Mouse (Mus musculus) hindbrain, embryonic 16.5 days (tissue): ENCODE results near the gene Adam10. TPM values are rescaled to one million over a fixed set of nuclear protein-coding genes. Genes with fewer than 3 reads are reported as not detected.
A peak's percentile ranks its signal among the peaks of the same experiment; 100 is the strongest.

Experiments used
- ATAC-seq: fragments of 200-750 bp; cut with Nextera tagmentation; 2 replicates; pipeline ENCODE4 v1.8.0; 2017; ENCODE audit warnings: moderate TSS enrichment, moderate library complexity
- H3K27ac ChIP-seq: fragments of 300-500 bp; sonication (generic); 2 replicates; pipeline ENCODE4 v1.5.1; 2014; ENCODE audit warnings: low read depth, mild to moderate bottlenecking, control low read depth, low read length, moderate library complexity
- H3K27me3 ChIP-seq: fragments of 300-500 bp; sonication (generic); replicated peaks from 2 replicates; pipeline ENCODE4 v1.6.1; 2014; ENCODE audit warnings: low read length; ENCODE audit not compliant: control insufficient read depth, insufficient read depth
- H3K36me3 ChIP-seq: fragments of 300-500 bp; sonication (generic); 2 replicates; pipeline ENCODE4 v1.6.1; 2014; ENCODE audit warnings: mild to moderate bottlenecking, low read length, moderate library complexity, mixed read lengths; ENCODE audit not compliant: control insufficient read depth, insufficient read depth
- H3K4me1 ChIP-seq: fragments of 300-500 bp; sonication (generic); 2 replicates; pipeline ENCODE4 v1.6.1; 2014; ENCODE audit warnings: low read depth, low read length; ENCODE audit not compliant: control insufficient read depth, insufficient read depth
- H3K4me2 ChIP-seq: fragments of 300-500 bp; sonication (generic); 2 replicates; pipeline ENCODE4 v1.6.1; 2014; ENCODE audit warnings: mild to moderate bottlenecking, low read length, control low read depth, moderate library complexity
- H3K4me3 ChIP-seq: fragments of 300-500 bp; sonication (generic); 2 replicates; pipeline ENCODE4 v1.5.1; 2014; ENCODE audit warnings: mild to moderate bottlenecking, low read length, control low read depth, moderate library complexity
- H3K9ac ChIP-seq: fragments of 300-500 bp; sonication (generic); 2 replicates; pipeline ENCODE4 v1.6.1; 2014; ENCODE audit warnings: low read depth, mild to moderate bottlenecking, control low read depth, low read length, moderate library complexity
- H3K9me3 ChIP-seq: fragments of 300-500 bp; sonication (generic); 2 replicates; pipeline ENCODE4 v1.6.1; 2014; ENCODE audit warnings: mild to moderate bottlenecking, low read length, moderate library complexity; ENCODE audit not compliant: control insufficient read depth
- WGBS: fragments of 180-500 bp; shearing (Covaris S2); extraction: QIAGEN DNeasy Blood & Tissue Kit; methylation state at CpG from one replicate; pipeline ENCODE4 v1.1.7; 2014; 5-methylcytosine and 5-hydroxymethylcytosine counted together
- polyA plus RNA-seq: library from polyadenylated mRNA; unstranded; fragments of >200 nt; fragmentation: Nextera tagmentation; extraction: Ambion mirVana; gene quantifications from 2 replicates; pipeline ENCODE4 v1.2.1, GENCODE M21; 2015

Gene Adam10
- 46.7 and 53.7 TPM in 2 replicates for polyA plus RNA-seq

DNA sequence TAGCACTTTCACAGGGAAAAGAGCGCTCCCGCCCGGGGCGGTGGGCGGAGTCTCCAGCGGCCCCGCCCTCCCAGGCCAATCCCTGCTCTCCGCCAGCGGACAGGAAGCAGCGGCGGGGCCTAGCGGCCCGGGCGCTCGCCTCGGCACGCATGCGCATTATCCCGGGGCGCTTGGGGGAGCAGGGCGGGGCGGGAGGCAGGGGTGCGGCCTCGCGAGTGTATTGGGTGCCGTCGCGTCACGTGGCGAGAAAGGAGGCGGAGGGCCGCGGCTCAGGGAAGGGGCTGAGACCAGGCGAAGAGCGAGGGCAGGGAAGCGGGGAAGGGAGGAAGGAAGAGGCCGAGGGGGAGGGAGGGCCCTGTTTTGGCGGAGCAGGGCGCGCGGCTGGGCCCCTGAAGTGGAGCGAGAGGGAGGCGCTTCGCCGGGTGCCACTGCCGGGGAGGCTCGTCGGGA is at the start of gene Adam10:
TSS of gene Adam10 (plus strand) at position 316 of the 450 bp plus-strand sequence.
- no peaks in the 10 kb centered on the region for H3K27me3 ChIP-seq
- ATAC-seq, result peak; percentile 99
- H3K27ac ChIP-seq, result peak within 1 kb of the TSS; percentile 98
- H3K4me2 ChIP-seq, result peak within 1 kb of the TSS; percentile 71
- H3K9ac ChIP-seq, result peak within 1 kb of the TSS; percentile 93
- H3K36me3 ChIP-seq, result no peaks in the 10 kb centered on the region
- H3K4me3 ChIP-seq, result peak within 1 kb of the TSS; percentile 98
- no peaks in the 10 kb centered on the region; the same call in 1 of the 2 replicates for H3K9me3 ChIP-seq
- H3K4me1 ChIP-seq, result peaks cover 10% of the 10 kb centered on the region
- under 1% methylated on average over 46 of the region's 48 CpGs for WGBS

DNA sequence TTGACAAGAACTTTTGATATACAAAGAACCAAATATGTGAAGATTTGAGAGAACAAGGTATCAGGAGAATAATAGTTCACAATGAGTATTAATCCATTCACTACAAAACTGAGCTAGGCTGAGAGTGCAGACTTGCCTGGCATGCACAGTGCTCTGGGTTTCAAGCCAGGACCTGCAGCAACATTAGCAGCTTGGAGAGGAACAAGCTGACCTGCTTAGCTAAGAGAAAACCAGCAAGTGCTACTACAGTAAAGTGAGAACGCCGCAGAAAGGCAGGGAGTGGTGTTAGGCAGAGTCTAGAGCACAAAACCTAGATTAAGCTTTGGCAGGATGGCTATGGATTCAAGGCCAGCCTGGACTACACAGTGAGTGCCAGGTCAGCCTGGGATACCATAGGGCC is 49.1 kb upstream of the Adam10 start:
- Histone ChIP-seq H3K4me2 (no peak overlapping the region), H3K4me3 (no peak overlapping the region), H3K36me3 (0 out of 2 replicates have a peak, but pooled peaks cover 4% of the 10 kb centered on the region), H3K9me3 (no peaks in the 10 kb centered on the region), H3K27me3 (no peaks in the 10 kb centered on the region), H3K4me1 (no peaks in the 10 kb centered on the region), H3K27ac (no peak overlapping the region), H3K9ac (no peak overlapping the region)
- 81% methylated on average over 2 of the region's 2 CpGs for WGBS
- no peak for ATAC-seq

DNA sequence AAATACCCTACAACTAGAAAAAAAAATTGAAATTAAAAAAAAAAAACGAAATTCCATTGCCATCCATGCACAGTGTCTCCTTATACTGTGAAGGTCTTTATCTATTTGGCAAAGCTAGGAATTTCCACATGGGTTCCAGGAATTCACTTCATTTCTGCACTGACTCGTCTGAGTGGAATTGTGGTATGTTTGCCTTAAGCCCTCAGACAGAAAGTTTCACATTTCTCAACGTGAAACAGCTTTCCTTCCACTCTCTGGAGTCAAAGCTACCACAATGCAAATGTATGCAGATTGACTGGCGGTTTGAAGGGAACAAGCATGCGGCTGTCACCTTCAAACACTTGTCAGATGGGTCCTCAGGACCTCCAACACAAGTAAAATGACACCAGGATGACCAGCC is 47.1 kb upstream of the Adam10 start:
- no peaks in the 10 kb centered on the region for H3K4me1 ChIP-seq
- no peak overlapping the region for H3K4me2 ChIP-seq
- H3K4me3 ChIP-seq, result no peak overlapping the region
- H3K27me3 ChIP-seq, result no peaks in the 10 kb centered on the region
- no peak overlapping the region for H3K9ac ChIP-seq
- 34% methylated on average over 5 of the region's 5 CpGs for WGBS
- no peak for ATAC-seq
- no peak overlapping the region for H3K27ac ChIP-seq
- no peaks in the 10 kb centered on the region for H3K36me3 ChIP-seq
- H3K9me3 ChIP-seq, result no peaks in the 10 kb centered on the region

DNA sequence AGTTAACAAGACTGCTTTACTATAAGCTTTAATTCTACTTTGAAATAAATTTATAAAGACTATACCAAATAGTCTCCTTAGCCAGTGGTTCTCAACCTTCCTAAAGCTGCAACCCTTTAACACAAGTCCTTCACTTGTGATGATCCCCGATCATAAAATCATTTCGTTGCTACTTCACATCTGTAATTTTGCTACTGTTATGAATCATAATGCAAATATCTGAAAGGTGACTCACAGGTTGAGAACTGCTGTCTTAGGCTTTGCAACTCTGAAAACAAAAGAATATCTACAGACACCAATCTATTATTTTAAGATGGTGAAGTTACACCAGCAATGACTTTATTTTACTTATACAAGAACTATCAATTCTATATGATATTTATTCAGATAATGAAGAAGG is 42.0 kb upstream of the Adam10 start:
- Histone ChIP-seq H3K4me2 (no peak overlapping the region), H3K9ac (no peak overlapping the region), H3K27ac (no peak overlapping the region), H3K27me3 (no peaks in the 10 kb centered on the region), H3K9me3 (no peaks in the 10 kb centered on the region), H3K36me3 (no peaks in the 10 kb centered on the region; the same call in 1 of the 2 replicates), H3K4me3 (no peak overlapping the region), H3K4me1 (no peaks in the 10 kb centered on the region)
- WGBS, result 85% methylated on average over 2 of the region's 2 CpGs
- no peak for ATAC-seq

DNA sequence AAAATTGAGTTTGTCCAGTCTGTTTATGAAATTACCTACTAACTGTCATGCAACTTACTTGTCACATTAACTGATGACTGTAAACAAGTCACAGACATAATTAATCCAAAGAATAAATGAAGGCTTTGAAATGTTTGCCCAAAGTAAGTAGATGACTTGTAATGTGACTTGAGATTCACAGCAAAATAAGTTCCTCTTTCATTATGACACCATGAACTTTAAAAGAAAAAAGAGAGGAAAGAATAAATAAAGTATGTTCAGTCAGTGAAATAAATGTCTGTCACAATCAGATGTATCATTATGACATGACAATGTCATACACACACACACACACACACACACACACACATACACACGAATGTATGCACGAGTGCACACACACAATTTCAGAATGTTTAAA is 28.5 kb upstream of the Adam10 start:
- WGBS, result 80% methylated on average over 2 of the region's 2 CpGs
- no peaks in the 10 kb centered on the region for H3K27me3 ChIP-seq
- H3K4me3 ChIP-seq, result no peak overlapping the region
- no peak overlapping the region for H3K27ac ChIP-seq
- no peaks in the 10 kb centered on the region for H3K9me3 ChIP-seq
- no peaks in the 10 kb centered on the region for H3K36me3 ChIP-seq
- no peak overlapping the region for H3K4me2 ChIP-seq
- H3K9ac ChIP-seq, result no peak overlapping the region
- ATAC-seq, result no peak
- H3K4me1 ChIP-seq, result peaks cover 23% of the 10 kb centered on the region

DNA sequence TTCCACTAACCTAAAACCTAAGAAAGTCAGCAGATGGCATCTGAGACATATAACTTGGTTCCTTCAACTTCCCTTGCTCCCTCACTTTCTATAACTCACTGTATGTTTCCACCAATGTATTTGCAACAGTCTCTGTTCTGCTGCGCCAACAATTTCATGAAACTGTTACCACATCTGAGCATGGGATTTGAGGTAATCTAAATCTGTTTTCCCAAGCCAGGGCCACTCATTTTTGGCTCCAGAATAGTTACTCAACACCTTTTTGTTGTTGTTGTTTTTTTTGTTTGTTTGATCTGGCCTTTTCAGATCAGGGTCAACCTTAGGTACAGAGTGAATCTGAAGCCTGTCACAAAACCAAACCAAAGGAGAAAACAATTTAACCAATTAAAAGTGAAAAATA is 27.8 kb upstream of the Adam10 start:
- Histone ChIP-seq H3K9me3 (no peaks in the 10 kb centered on the region), H3K27me3 (no peaks in the 10 kb centered on the region), H3K4me1 (peaks cover 23% of the 10 kb centered on the region), H3K4me2 (no peak overlapping the region), H3K4me3 (no peak overlapping the region), H3K36me3 (no peaks in the 10 kb centered on the region), H3K9ac (no peak overlapping the region), H3K27ac (no peak overlapping the region)
- WGBS, result 100% methylated on average over 1 of the region's 1 CpGs
- ATAC-seq, result no peak

DNA sequence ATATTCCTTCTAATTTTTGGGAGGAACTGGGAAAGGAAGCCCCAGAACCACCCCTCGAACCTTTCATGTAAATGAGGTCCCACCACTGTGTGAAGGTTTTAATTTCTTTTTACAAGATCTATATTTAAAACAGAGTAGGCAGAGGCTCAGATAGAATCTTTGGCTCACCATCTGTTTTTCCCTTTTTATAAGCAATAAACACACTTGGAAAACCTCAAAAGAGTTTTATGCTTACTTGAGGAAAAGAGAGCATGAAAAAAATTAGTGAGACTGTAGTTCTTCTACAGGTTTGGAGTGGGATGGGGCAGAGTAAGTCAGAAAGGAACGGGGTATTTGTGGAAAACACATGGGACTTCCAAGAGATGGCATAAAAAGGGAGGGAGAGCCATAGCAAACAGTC is 26.6 kb upstream of the Adam10 start:
- Histone ChIP-seq H3K9me3 (no peaks in the 10 kb centered on the region), H3K36me3 (no peaks in the 10 kb centered on the region), H3K27me3 (no peaks in the 10 kb centered on the region), H3K4me3 (no peak overlapping the region), H3K27ac (no peak overlapping the region), H3K9ac (no peak overlapping the region), H3K4me2 (no peak overlapping the region), H3K4me1 (peaks cover 23% of the 10 kb centered on the region)
- WGBS, result 74% methylated on average over 2 of the region's 2 CpGs
- no peak for ATAC-seq

DNA sequence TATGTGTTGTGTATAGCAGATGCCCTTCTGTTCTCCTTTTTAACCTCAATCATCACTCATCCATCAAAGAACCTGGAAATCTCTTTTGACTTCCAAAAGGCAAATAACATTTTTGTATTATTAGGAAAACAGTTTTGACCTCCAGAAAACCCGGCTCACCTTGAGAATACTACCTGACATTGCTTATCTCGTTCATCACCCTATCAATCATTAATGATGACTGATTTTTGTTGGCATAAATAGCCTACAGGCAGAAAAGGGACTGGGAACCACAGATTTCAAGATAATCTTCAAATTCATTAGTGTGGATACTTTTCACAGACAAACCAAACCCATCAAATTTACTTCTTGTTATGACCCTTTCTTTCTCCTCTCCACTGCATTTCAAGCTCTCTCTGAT is 24.9 kb upstream of the Adam10 start:
- H3K36me3 ChIP-seq, result no peaks in the 10 kb centered on the region
- ATAC-seq, result no peak
- H3K9ac ChIP-seq, result no peak overlapping the region; the same call in 1 of the 2 replicates
- no peaks in the 10 kb centered on the region for H3K27me3 ChIP-seq
- H3K9me3 ChIP-seq, result no peaks in the 10 kb centered on the region
- WGBS, result 68% methylated on average over 2 of the region's 2 CpGs
- peak overlapping the region; percentile 18 for H3K4me3 ChIP-seq
- H3K4me1 ChIP-seq, result peaks cover 27% of the 10 kb centered on the region
- no peak overlapping the region for H3K27ac ChIP-seq
- peak overlapping the region; percentile 65 for H3K4me2 ChIP-seq

DNA sequence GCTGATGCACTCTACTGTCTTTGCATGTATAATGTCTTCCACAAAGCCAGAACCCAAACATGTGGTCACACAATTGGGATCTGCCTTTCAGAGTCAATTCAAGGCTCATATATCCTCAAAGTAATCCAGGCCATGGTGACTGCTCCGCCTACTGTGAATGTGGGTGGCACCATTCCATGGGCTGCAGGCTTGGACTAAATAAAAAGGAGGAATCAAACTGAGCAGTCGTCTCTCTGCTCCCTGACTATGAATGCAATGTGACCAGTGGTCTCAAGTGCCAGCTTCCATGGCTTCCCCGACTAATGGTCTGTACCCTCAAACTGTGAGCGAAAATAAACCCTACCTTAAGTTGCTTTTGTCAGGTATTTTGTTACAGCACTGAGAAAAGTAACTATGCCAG is 24.3 kb upstream of the Adam10 start:
- H3K27ac ChIP-seq, result no peak overlapping the region
- H3K4me3 ChIP-seq, result peak overlapping the region; percentile 18
- ATAC-seq, result no peak
- 58% methylated on average over 4 of the region's 4 CpGs for WGBS
- no peaks in the 10 kb centered on the region for H3K27me3 ChIP-seq
- H3K4me2 ChIP-seq, result peak overlapping the region; percentile 65
- H3K9me3 ChIP-seq, result no peaks in the 10 kb centered on the region
- H3K4me1 ChIP-seq, result peaks cover 27% of the 10 kb centered on the region
- H3K36me3 ChIP-seq, result no peaks in the 10 kb centered on the region
- no peak overlapping the region for H3K9ac ChIP-seq

DNA sequence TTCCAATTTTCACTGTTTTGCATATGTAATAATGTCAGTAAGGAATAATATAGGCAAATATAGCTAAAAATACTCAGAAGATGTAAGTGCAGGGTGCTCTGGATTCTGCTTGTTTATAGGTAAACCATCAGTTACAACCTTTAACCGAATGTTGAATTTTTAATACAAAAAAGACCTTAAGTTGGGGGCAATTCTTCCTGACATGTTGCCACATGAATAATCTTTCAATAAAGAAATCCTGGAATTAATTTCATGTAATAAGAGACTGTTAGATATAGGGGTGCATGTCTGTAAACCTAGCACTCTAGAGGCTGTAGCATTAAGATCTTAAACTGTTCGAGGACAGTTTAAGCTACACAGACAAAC is 23.1 kb upstream of the Adam10 start:
- peak overlapping the region; percentile 99 for H3K4me3 ChIP-seq
- H3K27me3 ChIP-seq, result no peaks in the 10 kb centered on the region
- no peak for ATAC-seq
- peak overlapping the region; percentile 65 for H3K4me2 ChIP-seq
- no peaks in the 10 kb centered on the region for H3K9me3 ChIP-seq
- H3K27ac ChIP-seq, result no peak overlapping the region
- 37% methylated on average over 2 of the region's 2 CpGs for WGBS
- H3K4me1 ChIP-seq, result peaks cover 27% of the 10 kb centered on the region
- no peaks in the 10 kb centered on the region for H3K36me3 ChIP-seq
- H3K9ac ChIP-seq, result peak overlapping the region; percentile 99
